Mouse (Mus musculus): Measurements from ENCODE around the gene St7. TPM values are rescaled to one million over a fixed set of nuclear protein-coding genes. Genes with fewer than 3 reads are reported as not detected.

The St7 gene
- polyA plus RNA-seq, 1 experiment from 2014 or later = 24.5 TPM

- 66% methylated on average over 6 of the region's 6 CpGs for WGBS
These were observed 12.3 kb upstream of the St7 start for GRCm38 (mm10) chr6:17680266-17680925.

DNA sequence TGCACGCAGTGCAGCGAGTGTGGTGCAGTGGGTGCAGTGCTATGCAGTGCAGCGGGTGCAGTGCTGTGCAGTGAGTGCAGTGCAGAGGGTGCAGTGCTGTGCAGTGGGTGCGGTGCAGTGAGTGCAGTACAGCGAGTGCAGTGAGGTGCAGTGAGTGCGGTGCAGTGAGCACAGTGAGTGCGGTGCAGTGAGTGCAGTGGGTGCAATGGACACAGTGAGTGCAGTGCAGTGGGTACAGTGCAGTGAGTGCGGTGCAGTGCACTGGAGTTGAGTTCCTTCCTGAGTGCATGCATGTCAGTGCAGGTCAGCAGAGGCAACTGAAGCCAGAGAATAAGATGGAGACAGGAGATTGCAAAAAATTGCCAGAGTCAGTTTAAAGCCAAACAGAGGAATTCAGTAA lies 10.9 kb upstream of the St7 start:
- 98% methylated on average over 8 of the region's 8 CpGs for WGBS
- Histone ChIP-seq H3K4me1 (ENCODE audit: insufficient read depth, low read depth, low read length) (no peaks in the 10 kb centered on the region), H3K4me3 (ENCODE audit: low read depth, low read length) (no peak overlapping the region), H3K4me2 (replicated peaks; ENCODE audit: low read depth, low read length) (no peak overlapping the region), H3K27ac (ENCODE audit: low read length) (no peak overlapping the region), H3K9ac (replicated peaks; ENCODE audit: low read depth) (no peak overlapping the region), H3K36me3 (ENCODE audit: insufficient read depth, low read length) (no peaks in the 10 kb centered on the region), H3K27me3 (replicated peaks; ENCODE audit: insufficient read depth, low read length) (no peaks in the 10 kb centered on the region), H3K9me3 (ENCODE audit: low read length) (no peaks in the 10 kb centered on the region)
- DNase-seq (ENCODE audit: low spot score) (no peak), ATAC-seq (no peak)
- no peak for TF ChIP-seq EP300 (IDR thresholded peaks at IDR 0.05)
- no peak for TF ChIP-seq CTCF (IDR thresholded peaks at IDR 0.05)

More at GRCm38 (mm10) chr6:17680266-17680925, 12.3 kb upstream of the St7 start:
- Histone ChIP-seq H3K27me3 (replicated peaks; ENCODE audit: insufficient read depth, low read length) (no peaks in the 10 kb centered on the region), H3K9ac (replicated peaks; ENCODE audit: low read depth) (no peak overlapping the region), H3K4me2 (replicated peaks; ENCODE audit: low read depth, low read length) (no peak overlapping the region), H3K27ac (ENCODE audit: low read length) (no peak overlapping the region), H3K4me1 (ENCODE audit: insufficient read depth, low read depth, low read length) (no peaks in the 10 kb centered on the region), H3K9me3 (ENCODE audit: low read length) (no peaks in the 10 kb centered on the region), H3K4me3 (ENCODE audit: low read depth, low read length) (no peak overlapping the region), H3K36me3 (ENCODE audit: insufficient read depth, low read length) (no peaks in the 10 kb centered on the region)
- TF ChIP-seq CTCF (IDR thresholded peaks at IDR 0.05) (no peak), EP300 (IDR thresholded peaks at IDR 0.05) (no peak)
- no peak for ATAC-seq
- DNase-seq (ENCODE audit: low spot score) = no peak

DNA sequence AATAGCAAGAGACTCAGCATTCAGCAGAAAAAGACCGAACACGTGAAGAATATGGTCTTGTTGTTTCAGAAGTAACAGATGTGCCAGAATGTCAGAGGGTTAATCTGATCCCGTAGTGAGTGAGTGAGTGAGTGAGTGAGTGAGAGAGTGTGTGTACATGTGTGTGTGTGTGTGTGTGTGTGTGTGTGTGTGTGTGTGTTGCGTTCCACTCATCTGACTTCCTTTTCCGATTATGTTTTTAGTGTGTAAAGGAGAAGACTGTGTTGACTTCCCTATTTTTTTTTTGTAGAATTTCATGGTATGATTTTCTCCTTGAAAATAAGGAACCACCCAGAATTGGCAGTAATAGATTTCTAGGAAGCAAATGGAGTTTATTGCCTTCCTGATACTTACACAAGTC lies 4.1 kb upstream of the St7 start:
- TF ChIP-seq EP300 (IDR thresholded peaks at IDR 0.05) = no peak
- no peak for ATAC-seq
- no peak for DNase-seq (ENCODE audit: low spot score)
- H3K9me3 ChIP-seq (ENCODE audit: low read length) = no peaks in the 10 kb centered on the region
- 53% methylated on average over 5 of the region's 5 CpGs for WGBS
- H3K27ac ChIP-seq (ENCODE audit: low read length) = no peak overlapping the region
- H3K9ac ChIP-seq (replicated peaks; ENCODE audit: low read depth) = no peak overlapping the region
- no peak overlapping the region for H3K4me3 ChIP-seq (ENCODE audit: low read depth, low read length)
- H3K4me1 ChIP-seq (ENCODE audit: insufficient read depth, low read depth, low read length) = no peaks in the 10 kb centered on the region
- H3K27me3 ChIP-seq (replicated peaks; ENCODE audit: insufficient read depth, low read length) = no peaks in the 10 kb centered on the region
- H3K4me2 ChIP-seq (replicated peaks; ENCODE audit: low read depth, low read length) = no peak overlapping the region
- H3K36me3 ChIP-seq (ENCODE audit: insufficient read depth, low read length) = no peaks in the 10 kb centered on the region

DNA sequence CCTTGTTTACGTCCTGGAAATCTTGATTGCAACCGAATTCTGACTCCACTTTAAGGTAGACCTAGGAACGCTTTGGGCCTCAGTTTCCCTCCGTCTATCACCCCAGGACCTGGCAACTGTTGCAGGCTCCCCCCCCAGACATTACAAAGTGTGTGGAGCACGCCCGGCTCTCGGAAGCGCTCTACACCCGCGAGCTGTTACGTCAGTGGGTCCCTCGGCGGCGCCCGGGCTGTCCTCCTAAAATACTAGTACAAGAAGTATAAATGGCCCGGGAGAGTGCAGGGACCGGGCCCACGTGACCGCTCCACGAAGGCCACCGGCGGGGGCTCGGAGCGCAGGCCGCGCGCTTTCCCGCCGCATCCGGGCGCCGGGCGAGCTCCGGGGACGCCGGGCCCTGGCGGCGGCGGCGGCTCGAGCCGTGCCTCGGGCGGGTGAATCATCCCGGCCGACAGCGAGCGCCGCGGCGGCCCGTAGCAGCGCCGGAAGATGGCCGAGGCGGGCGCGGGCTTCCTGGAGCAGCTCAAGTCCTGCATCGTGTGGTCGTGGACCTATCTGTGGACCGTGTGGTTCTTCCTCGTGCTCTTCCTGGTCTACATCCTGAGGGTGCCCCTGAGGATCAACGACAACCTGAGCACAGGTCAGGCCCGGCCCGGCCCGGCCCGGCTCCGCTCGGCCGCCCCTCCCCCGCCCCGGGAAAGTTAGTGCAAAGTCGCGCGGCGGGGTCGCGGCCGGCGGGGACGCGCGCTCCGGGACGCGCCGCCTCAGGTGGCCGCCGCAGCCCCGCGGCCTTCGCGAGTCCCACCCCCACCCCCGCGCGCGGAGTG lies 1.2 kb downstream of the St7 start:
- Histone ChIP-seq H3K4me1 (ENCODE audit: insufficient read depth, low read depth, low read length) (peaks cover 7% of the 10 kb centered on the region; the same call in 1 of the 2 replicates), H3K36me3 (ENCODE audit: insufficient read depth, low read length) (no peaks in the 10 kb centered on the region), H3K9ac (replicated peaks; ENCODE audit: low read depth) (peak overlapping the region; percentile 89), H3K9me3 (ENCODE audit: low read length) (no peaks in the 10 kb centered on the region), H3K27ac (ENCODE audit: low read length) (peak overlapping the region; percentile 97), H3K4me3 (ENCODE audit: low read depth, low read length) (peak overlapping the region; percentile 86), H3K4me2 (replicated peaks; ENCODE audit: low read depth, low read length) (peak overlapping the region; percentile 67), H3K27me3 (replicated peaks; ENCODE audit: insufficient read depth, low read length) (no peaks in the 10 kb centered on the region)
- TF ChIP-seq CTCF (IDR thresholded peaks at IDR 0.05) (no peak), EP300 (IDR thresholded peaks at IDR 0.05) (no peak)
- DNase-seq (ENCODE audit: low spot score) (peak; percentile 80), ATAC-seq (peak; percentile 71)
- WGBS = under 1% methylated on average over 78 of the region's 97 CpGs

- Histone ChIP-seq H3K9ac (replicated peaks; ENCODE audit: low read depth) (peak overlapping the region; percentile 89), H3K4me1 (ENCODE audit: insufficient read depth, low read depth, low read length) (peaks cover 7% of the 10 kb centered on the region; the same call in 1 of the 2 replicates), H3K36me3 (ENCODE audit: insufficient read depth, low read length) (no peaks in the 10 kb centered on the region), H3K27ac (ENCODE audit: low read length) (peak overlapping the region; percentile 97), H3K4me3 (ENCODE audit: low read depth, low read length) (peak overlapping the region; percentile 86), H3K4me2 (replicated peaks; ENCODE audit: low read depth, low read length) (peak overlapping the region; percentile 67), H3K27me3 (replicated peaks; ENCODE audit: insufficient read depth, low read length) (no peaks in the 10 kb centered on the region), H3K9me3 (ENCODE audit: low read length) (no peaks in the 10 kb centered on the region)
- under 1% methylated on average over 35 of the region's 46 CpGs for WGBS
- DNase-seq (ENCODE audit: low spot score) (peak; percentile 93), ATAC-seq (peak; percentile 90)
- TF ChIP-seq EP300 (IDR thresholded peaks at IDR 0.05) (no peak), CTCF (IDR thresholded peaks at IDR 0.05) (peak; percentile 72)
These were observed 1.8 kb downstream of the St7 start for GRCm38 (mm10) chr6:17694550-17694951.

DNA sequence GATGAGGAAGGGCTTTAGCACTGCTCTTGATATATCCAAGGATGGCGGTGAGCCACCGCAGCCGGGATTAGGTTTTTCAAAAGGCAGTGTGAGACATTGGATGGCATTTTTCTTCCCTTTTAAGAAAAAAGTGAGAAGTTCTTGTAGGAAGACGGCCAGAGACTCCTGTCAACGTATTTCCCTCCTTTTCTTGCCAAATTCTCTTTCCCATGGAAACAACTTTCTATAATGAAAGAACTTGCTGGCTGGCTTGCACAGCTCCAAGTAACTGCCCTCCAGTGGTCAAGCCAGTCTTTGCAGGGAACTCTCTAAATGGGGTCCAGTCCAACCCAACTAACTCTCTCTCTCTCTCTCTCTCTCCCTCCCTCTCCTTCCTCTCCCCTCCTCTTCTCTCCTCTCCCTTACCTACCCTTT lies 3.6 kb downstream of the St7 start:
- H3K4me2 ChIP-seq (replicated peaks; ENCODE audit: low read depth, low read length) = peak overlapping the region; percentile 31
- ATAC-seq = no peak
- no peaks in the 10 kb centered on the region for H3K9me3 ChIP-seq (ENCODE audit: low read length)
- 35% methylated on average over 5 of the region's 5 CpGs for WGBS
- peak; percentile 88 for DNase-seq (ENCODE audit: low spot score)
- TF ChIP-seq EP300 (IDR thresholded peaks at IDR 0.05) (no peak), CTCF (IDR thresholded peaks at IDR 0.05) (peak; percentile 80)
- no peak overlapping the region for H3K9ac ChIP-seq (replicated peaks; ENCODE audit: low read depth)
- no peaks in the 10 kb centered on the region for H3K27me3 ChIP-seq (replicated peaks; ENCODE audit: insufficient read depth, low read length)
- H3K4me3 ChIP-seq (ENCODE audit: low read depth, low read length) = no peak overlapping the region; the same call in 1 of the 2 replicates
- peaks cover 9% of the 10 kb centered on the region; the same call in 1 of the 2 replicates for H3K4me1 ChIP-seq (ENCODE audit: insufficient read depth, low read depth, low read length)
- H3K36me3 ChIP-seq (ENCODE audit: insufficient read depth, low read length) = no peaks in the 10 kb centered on the region
- H3K27ac ChIP-seq (ENCODE audit: low read length) = no peak overlapping the region

All from lung, postnatal 0 days (tissue).